Mouse (Mus musculus): Measurements from ENCODE around the gene Atp2a1. TPM values are rescaled to one million over a fixed set of nuclear protein-coding genes. Genes with fewer than 3 reads are reported as not detected.

The Atp2a1 gene
- total RNA-seq, 1 experiment, result 0.27 TPM

- no peak for DNase-seq (ENCODE audit: low read depth, low spot score)
- H3K36me3 ChIP-seq (ENCODE audit: control insufficient read depth, insufficient read depth, low read length, poor library complexity, severe bottlenecking), result peaks cover 53% of the 10 kb centered on the region
- H3K4me1 ChIP-seq (ENCODE audit: control insufficient read depth in 2 of 2, insufficient read depth in 2 of 2, low read length in 2 of 2, poor library complexity in 1 of 2), result peaks cover 3 to 34% of the 10 kb centered on the region in 2 experiments; a peak in 3 of 4 replicates
- in situ Hi-C loops (cut with MboI; ENCODE audit: low sequenced_read_pairs in 2 of 2, unreplicated experiment in 2 of 2), result no loop called here
- H3K9me3 ChIP-seq (ENCODE audit: control insufficient read depth, insufficient read depth, low read depth, low read length), result no peaks in the 10 kb centered on the region
- H3K4me3 ChIP-seq (ENCODE audit: insufficient read depth in 1 of 2, low read depth in 1 of 2, low read length in 2 of 2, poor library complexity in 1 of 2, severe bottlenecking in 1 of 2), result peak overlapping the region; percentile 38 to 44
- H3K27ac ChIP-seq (ENCODE audit: insufficient read depth, low read depth, low read length, poor library complexity, severe bottlenecking), result no peak overlapping the region
- TF ChIP-seq HCFC1 (IDR thresholded peaks at IDR 0.05; ENCODE audit: borderline replicate concordance, insufficient read depth, low read length) (no peak), CHD2 (IDR thresholded peaks at IDR 0.05; ENCODE audit: low read depth, low read length) (no peak), MAFK (IDR thresholded peaks at IDR 0.05; ENCODE audit: insufficient read depth, low read depth, low read length) (no peak), ZNF384 (IDR thresholded peaks at IDR 0.05; ENCODE audit: low read depth, low read length) (no peak), ZC3H11A (IDR thresholded peaks at IDR 0.05; ENCODE audit: borderline replicate concordance, low read depth, low read length) (no peak)
- no peak overlapping the region for H3K9ac ChIP-seq (ENCODE audit: insufficient read depth, low read depth, low read length, poor library complexity, severe bottlenecking)
Observed at GRCm38 (mm10) chr7:126467834-126468627, 5.1 kb upstream of the Atp2a1 start.

GRCm38 (mm10) chr7:126467271-126467670 is 4.4 kb upstream of the Atp2a1 start:
- H3K9ac ChIP-seq (ENCODE audit: insufficient read depth, low read depth, low read length, poor library complexity, severe bottlenecking), result no peak overlapping the region
- in situ Hi-C loops (cut with MboI; ENCODE audit: low sequenced_read_pairs in 2 of 2, unreplicated experiment in 2 of 2), result no loop called here
- H3K4me3 ChIP-seq (ENCODE audit: insufficient read depth in 1 of 2, low read depth in 1 of 2, low read length in 2 of 2, poor library complexity in 1 of 2, severe bottlenecking in 1 of 2), result peak overlapping the region; percentile 38 to 44; a peak in 1 of 4 replicates
- no peak for TF ChIP-seq ZC3H11A (IDR thresholded peaks at IDR 0.05; ENCODE audit: borderline replicate concordance, low read depth, low read length)
- no peak for TF ChIP-seq HCFC1 (IDR thresholded peaks at IDR 0.05; ENCODE audit: borderline replicate concordance, insufficient read depth, low read length)
- no peak for TF ChIP-seq CHD2 (IDR thresholded peaks at IDR 0.05; ENCODE audit: low read depth, low read length)
- no peak for TF ChIP-seq ZNF384 (IDR thresholded peaks at IDR 0.05; ENCODE audit: low read depth, low read length)
- TF ChIP-seq MAFK (IDR thresholded peaks at IDR 0.05; ENCODE audit: insufficient read depth, low read depth, low read length), result no peak
- no peaks in the 10 kb centered on the region for H3K9me3 ChIP-seq (ENCODE audit: control insufficient read depth, insufficient read depth, low read depth, low read length)
- H3K4me1 ChIP-seq (ENCODE audit: control insufficient read depth in 2 of 2, insufficient read depth in 2 of 2, low read length in 2 of 2, poor library complexity in 1 of 2), result peaks cover 3 to 34% of the 10 kb centered on the region in 2 experiments; a peak in 3 of 4 replicates
- peaks cover 46% of the 10 kb centered on the region for H3K36me3 ChIP-seq (ENCODE audit: control insufficient read depth, insufficient read depth, low read length, poor library complexity, severe bottlenecking)
- no peak overlapping the region for H3K27ac ChIP-seq (ENCODE audit: insufficient read depth, low read depth, low read length, poor library complexity, severe bottlenecking)
- peak; percentile 40 for DNase-seq (ENCODE audit: low read depth, low spot score)

- Histone ChIP-seq H3K36me3 (ENCODE audit: control insufficient read depth, insufficient read depth, low read length, poor library complexity, severe bottlenecking) (peaks cover 41% of the 10 kb centered on the region), H3K9me3 (ENCODE audit: control insufficient read depth, insufficient read depth, low read depth, low read length) (no peaks in the 10 kb centered on the region), H3K4me1 (ENCODE audit: control insufficient read depth in 2 of 2, insufficient read depth in 2 of 2, low read length in 2 of 2, poor library complexity in 1 of 2) (peaks cover 3 to 37% of the 10 kb centered on the region in 2 experiments; a peak in 3 of 4 replicates), H3K9ac (ENCODE audit: insufficient read depth, low read depth, low read length, poor library complexity, severe bottlenecking) (no peak overlapping the region), H3K4me3 (ENCODE audit: insufficient read depth in 1 of 2, low read depth in 1 of 2, low read length in 2 of 2, poor library complexity in 1 of 2, severe bottlenecking in 1 of 2) (no peak overlapping the region), H3K27ac (ENCODE audit: insufficient read depth, low read depth, low read length, poor library complexity, severe bottlenecking) (no peak overlapping the region)
- no peak for DNase-seq (ENCODE audit: low read depth, low spot score)
- TF ChIP-seq HCFC1 (IDR thresholded peaks at IDR 0.05; ENCODE audit: borderline replicate concordance, insufficient read depth, low read length) (no peak), ZC3H11A (IDR thresholded peaks at IDR 0.05; ENCODE audit: borderline replicate concordance, low read depth, low read length) (no peak), ZNF384 (IDR thresholded peaks at IDR 0.05; ENCODE audit: low read depth, low read length) (no peak), MAFK (IDR thresholded peaks at IDR 0.05; ENCODE audit: insufficient read depth, low read depth, low read length) (no peak), CHD2 (IDR thresholded peaks at IDR 0.05; ENCODE audit: low read depth, low read length) (no peak)
- in situ Hi-C loops (cut with MboI; ENCODE audit: low sequenced_read_pairs in 2 of 2, unreplicated experiment in 2 of 2), result no loop called here
Observed at GRCm38 (mm10) chr7:126466707-126467106, 3.8 kb upstream of the Atp2a1 start.

GRCm38 (mm10) chr7:126466116-126466515 is 3.2 kb upstream of the Atp2a1 start:
- no peaks in the 10 kb centered on the region for H3K9me3 ChIP-seq (ENCODE audit: control insufficient read depth, insufficient read depth, low read depth, low read length)
- H3K4me1 ChIP-seq (ENCODE audit: control insufficient read depth in 2 of 2, insufficient read depth in 2 of 2, low read length in 2 of 2, poor library complexity in 1 of 2), result peaks cover 3 to 40% of the 10 kb centered on the region in 2 experiments; a peak in 3 of 4 replicates
- TF ChIP-seq CHD2 (IDR thresholded peaks at IDR 0.05; ENCODE audit: low read depth, low read length), result no peak
- no peak for TF ChIP-seq MAFK (IDR thresholded peaks at IDR 0.05; ENCODE audit: insufficient read depth, low read depth, low read length)
- no peak for TF ChIP-seq ZC3H11A (IDR thresholded peaks at IDR 0.05; ENCODE audit: borderline replicate concordance, low read depth, low read length)
- no peak for TF ChIP-seq ZNF384 (IDR thresholded peaks at IDR 0.05; ENCODE audit: low read depth, low read length)
- TF ChIP-seq HCFC1 (IDR thresholded peaks at IDR 0.05; ENCODE audit: borderline replicate concordance, insufficient read depth, low read length), result no peak
- H3K36me3 ChIP-seq (ENCODE audit: control insufficient read depth, insufficient read depth, low read length, poor library complexity, severe bottlenecking), result peaks cover 36% of the 10 kb centered on the region
- in situ Hi-C loops (cut with MboI; ENCODE audit: low sequenced_read_pairs in 2 of 2, unreplicated experiment in 2 of 2), result no loop called here
- no peak overlapping the region for H3K27ac ChIP-seq (ENCODE audit: insufficient read depth, low read depth, low read length, poor library complexity, severe bottlenecking)
- no peak overlapping the region for H3K4me3 ChIP-seq (ENCODE audit: insufficient read depth in 1 of 2, low read depth in 1 of 2, low read length in 2 of 2, poor library complexity in 1 of 2, severe bottlenecking in 1 of 2)
- DNase-seq (ENCODE audit: low read depth, low spot score), result no peak
- no peak overlapping the region for H3K9ac ChIP-seq (ENCODE audit: insufficient read depth, low read depth, low read length, poor library complexity, severe bottlenecking)
